Mouse (Mus musculus) T-helper 17 cell (primary cell): ENCODE measurements around the gene Itln1.

Source experiments
- in situ Hi-C, 2 experiments: fragments of 300-600 bp; cut with MboI, MseI; formaldehyde crosslinking; loops; 1 replicate in 1 of 2; 2 replicates in 1 of 2; pipeline ENCODE4 v1.15.1; 2025; ENCODE audit warnings: high pct_unique_total_duplicates in 2 of 2

Itln1 gene

DNA sequence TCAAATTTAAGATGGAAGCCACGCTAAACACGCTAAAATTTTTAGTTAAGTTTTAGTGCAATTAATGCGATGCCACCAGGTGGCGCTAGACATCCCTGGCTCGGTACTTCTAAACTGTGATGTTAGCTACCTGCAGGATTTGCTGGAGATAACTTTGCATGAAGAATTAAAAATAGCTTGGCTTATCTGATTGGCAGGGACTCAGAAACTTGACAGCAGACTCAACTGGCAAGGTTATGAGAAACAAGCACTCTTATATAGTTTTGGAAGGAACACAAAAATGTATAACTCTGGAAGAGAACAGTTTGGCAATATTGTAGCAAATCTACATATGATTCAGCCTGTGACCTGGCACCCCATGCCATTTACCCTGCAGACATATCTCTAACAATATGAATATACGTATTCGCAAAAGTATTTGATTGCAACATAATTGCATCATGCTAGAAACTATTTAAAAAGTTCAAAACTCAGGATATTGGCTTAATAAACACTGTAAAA lies 64.7 kb downstream of the Itln1 start:
- in situ Hi-C loops: no loop called here

DNA sequence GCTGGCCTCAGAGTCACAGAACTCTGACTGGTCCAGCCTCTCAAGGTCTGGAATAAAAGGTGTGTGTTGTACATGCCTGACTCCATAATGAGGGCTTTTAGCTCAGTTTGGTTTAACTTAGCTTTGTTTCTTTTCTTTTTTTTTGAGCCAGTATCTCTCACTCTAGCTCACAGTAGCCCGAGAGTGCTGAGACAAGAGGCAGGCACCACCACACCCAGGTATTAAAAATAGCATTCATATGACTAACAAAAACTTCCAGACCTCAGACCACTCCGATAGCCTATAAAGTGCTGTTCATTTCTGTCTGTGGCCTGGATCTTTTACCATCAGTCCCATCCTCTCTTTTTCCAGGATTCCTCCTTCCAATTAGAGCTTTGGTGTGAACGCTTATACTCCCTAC lies 65.4 kb downstream of the Itln1 start:
- in situ Hi-C loops: no loop called here
